Mouse (Mus musculus) frontal cortex, postnatal 36 days (tissue): ENCODE data around the gene Ccni.

Experiments
- DNase-seq, 2 experiments: peaks; one replicate each; pipeline ENCODE4 v3.0.0; 2022; ENCODE audit warnings: low spot score in 2 of 2

Ccni gene

DNA sequence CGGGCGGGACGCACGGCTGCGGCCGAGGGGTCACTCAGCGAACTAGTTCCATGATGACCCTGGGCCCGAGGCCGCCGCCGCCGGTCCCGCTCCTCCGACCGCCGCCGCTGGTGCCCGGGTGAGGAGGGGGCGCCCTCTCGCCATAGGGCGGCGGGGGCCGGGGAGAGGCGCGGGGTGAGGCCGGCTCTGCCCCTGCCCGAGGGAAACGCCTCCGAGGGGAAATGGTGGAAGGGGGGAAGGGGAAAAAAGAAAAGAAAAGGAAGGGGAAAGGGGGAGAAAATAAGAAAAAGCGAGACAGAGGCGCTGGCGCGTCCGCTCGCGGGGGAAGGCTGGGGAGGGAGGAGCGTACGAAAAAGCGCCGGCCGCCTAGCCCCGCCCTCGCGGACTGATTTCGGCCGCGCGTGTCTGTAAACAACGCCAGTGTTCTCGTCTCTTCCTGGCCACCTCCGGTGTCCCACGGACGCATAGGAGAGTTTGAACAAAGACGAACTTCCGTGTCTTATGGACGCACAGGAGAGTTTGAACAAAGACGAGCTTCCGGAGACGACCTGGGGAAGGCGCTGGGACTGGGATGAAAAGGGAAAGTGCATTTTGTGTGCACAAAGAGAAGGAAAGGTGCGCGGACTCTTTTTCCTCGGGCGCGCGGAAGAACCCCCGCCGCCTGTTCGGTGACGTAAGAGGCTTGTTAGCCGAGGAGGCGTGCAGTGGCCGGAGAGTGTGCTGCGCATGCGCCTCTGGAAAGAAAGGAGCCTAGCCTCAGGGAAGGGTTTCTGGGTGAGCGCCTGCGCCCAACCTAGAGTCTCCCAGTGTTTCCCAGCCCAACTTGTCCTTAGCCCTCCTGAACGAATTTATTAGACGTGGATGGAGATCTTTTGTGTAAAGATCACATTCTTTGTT, at the start of gene Ccni, which contains the start of gene 2010109A12Rik:
Gene Ccni, minus strand, starts transcription at position 387 of the 897 bp plus-strand sequence.
Gene 2010109A12Rik, plus strand, starts transcription at position 410 of the 897 bp plus-strand sequence.
- DNase-seq: peak; percentile 95 to 97

- DNase-seq: no peak
These were observed 49.5 kb upstream of the Ccni start for GRCm38 (mm10) chr5:93255759-93256265.

DNA sequence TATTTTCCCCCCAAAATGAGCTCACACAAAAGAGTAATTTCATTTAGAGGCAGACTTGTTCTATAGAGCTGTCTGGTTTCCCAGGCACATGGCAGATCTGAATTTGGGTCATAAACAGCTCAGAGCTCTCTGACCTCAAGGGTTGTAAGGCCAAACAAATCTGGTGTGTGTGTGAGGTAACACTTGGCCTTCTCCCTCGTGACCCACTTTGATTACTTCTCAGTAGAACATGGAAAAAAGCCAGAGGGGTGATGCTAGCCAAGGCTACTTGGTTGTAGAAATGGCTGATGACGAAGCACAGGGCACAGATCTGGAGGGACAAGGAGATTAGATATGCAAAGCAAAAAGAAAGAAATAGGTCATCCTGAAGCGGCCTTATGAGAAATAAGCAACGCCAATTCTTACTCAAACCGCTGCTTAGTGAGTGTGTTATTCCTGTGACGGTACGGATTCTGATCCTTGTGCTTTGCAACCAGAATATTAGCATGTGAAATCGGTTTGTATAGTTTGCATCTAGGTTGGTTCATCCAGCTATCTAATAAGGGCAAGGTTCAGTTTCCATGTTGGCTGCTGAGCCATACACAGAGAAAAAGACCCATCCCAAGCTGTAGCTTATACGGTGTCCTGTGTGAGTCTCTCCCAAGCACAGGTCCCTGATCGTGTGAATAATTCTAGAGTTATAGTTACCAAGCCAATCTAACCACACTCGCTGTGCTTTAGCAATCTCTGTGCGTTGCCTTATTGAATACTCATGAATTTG, 44.9 kb upstream of the Ccni start:
- no peak for DNase-seq

- DNase-seq: no peak
These were observed 43.8 kb upstream of the Ccni start for GRCm38 (mm10) chr5:93249940-93250578.

DNA sequence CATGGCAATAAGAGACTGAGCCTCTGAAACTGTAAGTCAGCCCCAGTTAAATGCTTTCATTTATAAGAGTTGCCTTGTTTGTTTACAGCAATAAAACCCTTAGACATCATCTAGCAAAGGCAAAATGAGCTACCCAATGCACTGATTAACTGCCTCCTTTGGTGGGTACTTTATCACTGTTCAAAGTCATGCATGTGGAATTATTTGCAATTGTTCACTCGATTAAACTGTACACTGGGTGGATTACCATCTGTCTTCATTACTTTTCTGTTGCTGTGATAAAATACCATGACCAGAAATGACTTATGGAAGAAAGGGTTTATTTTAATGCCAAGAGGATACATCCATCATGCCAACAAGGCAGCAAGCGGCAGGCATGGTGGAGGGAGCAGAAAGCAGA, 39.0 kb upstream of the Ccni start:
- no peak for DNase-seq

- DNase-seq: no peak
These were observed 33.6 kb upstream of the Ccni start for GRCm38 (mm10) chr5:93239590-93240544.

DNA sequence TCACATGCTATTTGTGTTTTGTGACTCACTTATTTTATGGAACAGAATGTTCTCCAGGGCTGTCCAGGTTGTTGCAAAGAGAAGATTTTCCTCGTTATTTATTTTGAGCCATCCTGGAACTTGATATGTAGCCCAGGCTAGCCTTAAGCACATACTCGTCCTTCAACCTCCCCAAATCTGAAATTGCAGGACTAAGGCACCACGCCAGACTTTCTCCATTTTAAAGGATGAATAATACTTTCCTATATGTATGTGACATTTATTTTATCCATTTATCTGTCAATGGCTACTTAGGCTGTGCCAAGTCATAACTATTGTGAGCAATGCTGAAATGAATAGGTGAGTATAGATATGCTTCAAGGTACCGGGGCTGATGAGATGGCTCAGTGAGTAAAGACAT, 30.2 kb upstream of the Ccni start:
- DNase-seq: no peak

DNA sequence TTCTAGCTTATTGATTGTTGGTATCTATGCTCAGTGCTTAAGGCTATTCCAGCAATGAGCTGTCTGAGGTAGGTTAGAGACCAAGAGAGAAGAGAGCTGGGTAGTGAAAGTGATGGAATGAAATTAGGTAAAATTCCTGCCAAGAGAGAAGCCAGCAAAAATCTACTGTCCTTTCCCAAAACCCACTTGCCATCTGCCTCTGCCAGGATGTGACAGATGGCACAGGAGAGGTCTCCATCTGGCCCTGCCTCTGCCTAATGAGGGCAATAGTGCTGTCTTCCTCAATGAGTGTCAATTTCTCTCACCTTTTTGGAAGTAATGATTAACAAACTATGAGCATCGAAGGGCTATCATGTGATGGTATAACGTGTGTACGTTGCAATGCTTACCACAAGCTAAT, 29.6 kb upstream of the Ccni start:
- peak; percentile 6 to 16 for DNase-seq

GRCm38 (mm10) chr5:93234605-93235004, 28.3 kb upstream of the Ccni start:
- DNase-seq: no peak

- no peak for DNase-seq
These were observed 27.8 kb upstream of the Ccni start for GRCm38 (mm10) chr5:93234130-93234529.

- no peak for DNase-seq
These were observed 26.5 kb upstream of the Ccni start for GRCm38 (mm10) chr5:93232838-93233237.

GRCm38 (mm10) chr5:93231721-93232120, 25.4 kb upstream of the Ccni start:
- DNase-seq: no peak

- DNase-seq: no peak
These were observed 23.2 kb upstream of the Ccni start for GRCm38 (mm10) chr5:93229527-93229926.

GRCm38 (mm10) chr5:93227157-93227556, 20.9 kb upstream of the Ccni start:
- DNase-seq: no peak

DNA sequence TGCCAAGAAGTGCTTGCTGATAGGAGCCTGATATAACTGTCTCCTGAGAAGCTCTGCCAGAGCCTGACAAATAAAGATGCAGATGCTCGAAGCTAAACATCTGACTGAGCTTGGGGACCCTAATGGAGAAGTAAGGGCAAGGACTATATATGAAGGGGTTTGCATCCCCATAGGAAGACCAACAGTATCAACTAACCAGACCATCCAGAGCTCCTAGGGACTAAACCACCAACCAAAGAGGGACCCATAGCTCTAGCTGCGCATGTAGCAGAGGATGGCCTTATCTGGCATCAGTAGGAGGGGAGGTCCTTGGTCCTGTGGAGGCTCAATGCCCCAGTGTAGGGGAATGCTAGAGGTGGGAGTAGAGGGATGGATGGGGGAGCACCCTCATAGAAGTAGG, 18.3 kb upstream of the Ccni start:
- no peak for DNase-seq

DNA sequence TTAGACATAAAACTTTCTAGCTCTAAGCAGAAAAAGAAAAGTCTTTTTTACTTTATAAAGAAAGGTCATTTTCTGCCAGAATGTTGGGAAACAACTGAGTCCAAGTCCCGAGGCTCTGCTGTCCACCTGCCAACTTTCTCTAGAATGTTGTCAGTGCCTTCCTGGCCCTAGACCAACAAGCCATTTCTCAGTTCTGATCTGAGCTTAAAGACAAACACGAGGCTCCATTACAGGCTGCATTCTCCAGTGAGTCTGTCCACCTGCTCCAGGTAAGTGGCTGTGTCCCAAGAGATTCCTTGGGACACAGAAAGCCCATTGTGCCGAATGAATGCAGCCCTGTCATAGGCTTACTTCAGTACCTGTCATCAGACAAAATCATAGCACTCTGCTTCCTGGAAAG, 15.4 kb upstream of the Ccni start:
- DNase-seq: no peak

GRCm38 (mm10) chr5:93218375-93218774, 12.1 kb upstream of the Ccni start:
- no peak for DNase-seq

- no peak for DNase-seq
These were observed 1.3 kb upstream of the Ccni start for GRCm38 (mm10) chr5:93207555-93207954.

GRCm38 (mm10) chr5:93207006-93207348, 682 bp upstream of the Ccni start:
- DNase-seq: no peak

DNA sequence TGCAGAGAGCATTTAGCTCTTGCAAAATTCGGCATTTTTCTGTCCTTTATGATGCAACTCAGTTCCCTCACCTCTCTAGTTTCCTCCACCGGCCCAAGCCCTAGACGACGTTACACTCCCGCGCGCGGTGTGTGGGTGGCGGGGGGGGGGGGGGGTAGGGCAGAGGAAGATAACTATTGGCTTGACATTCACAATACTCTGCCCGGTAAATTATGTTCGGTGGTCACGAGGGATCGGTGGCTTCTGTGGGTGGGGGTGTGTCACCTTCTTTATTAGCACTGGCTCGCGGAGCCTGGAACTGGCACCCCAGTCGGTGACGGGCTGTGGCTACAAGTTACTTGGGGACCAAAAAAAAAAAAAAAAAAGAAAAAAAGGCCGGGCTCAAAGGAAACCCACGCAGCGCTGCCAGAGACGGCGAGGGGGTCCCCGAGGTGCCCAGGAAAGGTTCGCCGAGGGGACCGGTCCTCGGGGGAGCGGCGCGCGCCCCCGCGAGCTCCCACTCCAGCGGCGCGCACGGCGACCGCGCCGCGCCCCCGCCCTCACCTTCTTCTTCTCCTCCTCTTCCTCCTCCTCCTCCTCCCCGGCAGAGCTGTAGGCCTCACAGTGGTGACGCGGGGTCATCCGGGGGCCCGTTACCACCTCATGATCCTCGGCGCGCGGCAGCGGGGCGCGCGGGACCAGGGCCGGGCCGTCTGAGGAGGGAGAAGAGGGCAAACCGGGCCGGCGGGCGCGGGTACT, 755 bp downstream of the Ccni start:
- peak; percentile 25 to 30 for DNase-seq
